Mouse (Mus musculus) G1E (cell line): ENCODE measurements at regions not wholly inside any gene's neighbourhood (a gene's known extent, or its start where the extent isn't known, plus 50 kb on each side); places are given as distances from the start of the nearest gene placed in this dataset.

Experiments used
- CTCF ChIP-seq: IDR thresholded peaks from 2 replicates; pipeline ENCODE4 v1.5.1; 2012; ENCODE audit warnings: low read depth, low read length, inconsistent platforms, mixed read lengths
- GATA1 ChIP-seq: IDR thresholded peaks from 2 replicates; pipeline ENCODE4 v1.6.1; 2012; ENCODE audit warnings: borderline replicate concordance, low read length, inconsistent platforms, mixed read lengths

- no peak for TF ChIP-seq GATA1
- TF ChIP-seq CTCF: no peak
These were observed 602.8 kb downstream of the Adgrl2 start for GRCm38 (mm10) chr3:148387550-148387949.
